Mouse (Mus musculus): ENCODE data around the gene Slc7a11.

- TF ChIP-seq CTCF (IDR thresholded peaks at IDR 0.05; ENCODE audit: insufficient read depth, low read depth, low read length), result no peak
- no peak for TF ChIP-seq POLR2A (IDR thresholded peaks at IDR 0.05; ENCODE audit: insufficient read depth, low read depth, low read length)
These were observed 441.3 kb downstream of the Slc7a11 start for GRCm38 (mm10) chr3:50002067-50002466.
